Mouse (Mus musculus) erythroid progenitor cell, adult 5-6 weeks (primary cell): Measurements from ENCODE around the gene Soat2. TPM values are rescaled to one million over a fixed set of nuclear protein-coding genes. Genes with fewer than 3 reads are reported as not detected.

Experiments used
- ATAC-seq: replicated peaks from 2 replicates; pipeline ENCODE4 v1.8.0; 2016; ENCODE audit warnings: moderate number of reproducible peaks, mild to moderate bottlenecking, moderate TSS enrichment, inconsistent platforms; ENCODE audit not compliant: poor library complexity, low FRiP score, severe bottlenecking
- total RNA-seq, 2 experiments: library from RNA; stranded (forward) in 1 of 2; stranded (reverse) in 1 of 2; fragments of 150-400 nt in 1 of 2; fragments of 186-747, 209-891 nt in 1 of 2; gene quantifications; 2 replicates each; pipeline versions ENCODE4 v1.2.3 to v1.2.4; 2015 to 2017; ENCODE audit warnings: low replicate concordance in 2 of 2

Soat2 gene
- total RNA-seq (2015; ENCODE audit: low replicate concordance) (1.1 and 5.0 TPM in 2 replicates), total RNA-seq (2017; ENCODE audit: low replicate concordance) (1.0 and 1.7 TPM in 2 replicates)

GRCm38 (mm10) chr15:102150301-102151135 lies at the start of gene Soat2:
Gene Soat2, plus strand, starts transcription at chr15:102150526.
- ATAC-seq: peak; percentile 92

GRCm38 (mm10) chr15:102100996-102101671 lies 49.2 kb upstream of the Soat2 start:
- ATAC-seq: no peak

GRCm38 (mm10) chr15:102101672-102102541 lies 48.4 kb upstream of the Soat2 start:
- no peak for ATAC-seq

- no peak for ATAC-seq
Measured at GRCm38 (mm10) chr15:102102548-102103121, 47.7 kb upstream of the Soat2 start.

- no peak for ATAC-seq
Measured at GRCm38 (mm10) chr15:102103371-102103946, 46.9 kb upstream of the Soat2 start.

- no peak for ATAC-seq
Measured at GRCm38 (mm10) chr15:102103947-102104555, 46.3 kb upstream of the Soat2 start.

- no peak for ATAC-seq
Measured at GRCm38 (mm10) chr15:102105360-102105759, 45.0 kb upstream of the Soat2 start.

GRCm38 (mm10) chr15:102105764-102106730 lies 44.3 kb upstream of the Soat2 start:
- no peak for ATAC-seq

GRCm38 (mm10) chr15:102106754-102107456 lies 43.4 kb upstream of the Soat2 start:
- ATAC-seq: no peak

- peak; percentile 68 for ATAC-seq
Measured at GRCm38 (mm10) chr15:102107689-102108573, 42.4 kb upstream of the Soat2 start.

GRCm38 (mm10) chr15:102108651-102109525 lies 41.4 kb upstream of the Soat2 start:
- ATAC-seq: no peak

- no peak for ATAC-seq
Measured at GRCm38 (mm10) chr15:102110271-102110670, 40.1 kb upstream of the Soat2 start.

GRCm38 (mm10) chr15:102110701-102111494 lies 39.4 kb upstream of the Soat2 start:
- no peak for ATAC-seq

- no peak for ATAC-seq
Measured at GRCm38 (mm10) chr15:102111495-102111829, 38.9 kb upstream of the Soat2 start.

- no peak for ATAC-seq
Measured at GRCm38 (mm10) chr15:102112181-102112580, 38.1 kb upstream of the Soat2 start.
